Mouse (Mus musculus) intestine, postnatal 0 days (tissue): ENCODE data around the gene Ypel2. TPM values are rescaled to one million over a fixed set of nuclear protein-coding genes. Genes with fewer than 3 reads are reported as not detected.

ENCODE experiments used
- ATAC-seq: fragments of 200-750 bp; cut with Nextera tagmentation; 2 replicates; pipeline ENCODE4 v1.8.0; 2017; ENCODE audit warnings: mild to moderate bottlenecking, moderate TSS enrichment, moderate library complexity
- H3K27ac ChIP-seq: fragments of 300-500 bp; sonication (generic); 2 replicates; pipeline ENCODE4 v1.5.1; 2014; ENCODE audit warnings: mild to moderate bottlenecking, low read depth, low read length, moderate library complexity
- H3K27me3 ChIP-seq: fragments of 300-500 bp; sonication (generic); replicated peaks from 2 replicates; pipeline ENCODE4 v1.6.1; 2014; ENCODE audit warnings: low read length, mixed read lengths; ENCODE audit not compliant: control insufficient read depth, insufficient read depth
- H3K36me3 ChIP-seq: fragments of 300-500 bp; sonication (generic); 2 replicates; pipeline ENCODE4 v1.6.1; 2014; ENCODE audit warnings: mild to moderate bottlenecking, moderate library complexity; ENCODE audit not compliant: control insufficient read depth, insufficient read depth
- H3K4me1 ChIP-seq: fragments of 300-500 bp; sonication (generic); replicated peaks from 2 replicates; pipeline ENCODE4 v1.6.1; 2014; ENCODE audit warnings: antibody characterized with exemption, low read length, mixed read lengths; ENCODE audit not compliant: control insufficient read depth, insufficient read depth
- H3K4me2 ChIP-seq: fragments of 300-500 bp; sonication (generic); replicated peaks from 2 replicates; pipeline ENCODE4 v1.6.1; 2014; ENCODE audit warnings: low read depth, mild to moderate bottlenecking, moderate library complexity
- H3K4me3 ChIP-seq: fragments of 300-500 bp; sonication (generic); 2 replicates; pipeline ENCODE4 v1.5.1; 2014; ENCODE audit warnings: low read depth, low read length
- H3K9ac ChIP-seq: fragments of 300-500 bp; sonication (generic); 2 replicates; pipeline ENCODE4 v1.6.1; 2014; ENCODE audit warnings: mild to moderate bottlenecking, low read depth, low read length
- H3K9me3 ChIP-seq: fragments of 300-500 bp; sonication (generic); 2 replicates; pipeline ENCODE4 v1.6.1; 2016; ENCODE audit warnings: mixed run types; ENCODE audit not compliant: control insufficient read depth
- CTCF ChIP-seq: sonication (generic); IDR thresholded peaks from 2 replicates; pipeline ENCODE4 v1.5.1; 2016; ENCODE audit warnings: low read depth, mild to moderate bottlenecking, control low read depth, antibody characterized with exemption, moderate library complexity
- WGBS: fragments of 180-500 bp; shearing (Covaris S2); extraction: QIAGEN DNeasy Blood & Tissue Kit; methylation state at CpG from one replicate; pipeline ENCODE4 v1.1.7; 2014; 5-methylcytosine and 5-hydroxymethylcytosine counted together
- polyA plus RNA-seq: library from polyadenylated mRNA; unstranded; fragments of >200 nt; fragmentation: Nextera tagmentation; extraction: Ambion mirVana; gene quantifications from 2 replicates; pipeline ENCODE4 v1.2.1, GENCODE M21; 2015

The Ypel2 gene
- polyA plus RNA-seq, 1 experiment from 2014 or later = 4.6 TPM

- Histone ChIP-seq H3K36me3 (no peaks in the 10 kb centered on the region; the same call in 1 of the 2 replicates), H3K27ac (no peak overlapping the region), H3K4me2 (no peak overlapping the region), H3K4me3 (no peak overlapping the region), H3K9me3 (no peaks in the 10 kb centered on the region), H3K27me3 (no peaks in the 10 kb centered on the region), H3K4me1 (no peaks in the 10 kb centered on the region), H3K9ac (no peak overlapping the region)
- no peak for TF ChIP-seq CTCF
- WGBS = 75% methylated on average over 7 of the region's 7 CpGs
- ATAC-seq = no peak
Measured at GRCm38 (mm10) chr11:86979799-86980198, 13.7 kb downstream of the Ypel2 start.

GRCm38 (mm10) chr11:86977242-86977641 lies 16.3 kb downstream of the Ypel2 start:
- WGBS = 89% methylated on average over 5 of the region's 5 CpGs
- Histone ChIP-seq H3K9ac (no peak overlapping the region), H3K4me2 (no peak overlapping the region), H3K4me1 (peaks cover 3% of the 10 kb centered on the region; the same call in 1 of the 2 replicates), H3K27ac (no peak overlapping the region), H3K4me3 (no peak overlapping the region), H3K9me3 (no peaks in the 10 kb centered on the region), H3K36me3 (no peaks in the 10 kb centered on the region; the same call in none of the 2 replicates), H3K27me3 (no peaks in the 10 kb centered on the region)
- ATAC-seq = no peak
- no peak for TF ChIP-seq CTCF

- no peak for ATAC-seq
- no peaks in the 10 kb centered on the region for H3K27me3 ChIP-seq
- peaks cover 3% of the 10 kb centered on the region; the same call in 1 of the 2 replicates for H3K4me1 ChIP-seq
- no peak for TF ChIP-seq CTCF
- H3K9me3 ChIP-seq = no peaks in the 10 kb centered on the region
- WGBS = 77% methylated on average over 3 of the region's 3 CpGs
- no peak overlapping the region for H3K9ac ChIP-seq
- no peak overlapping the region for H3K4me3 ChIP-seq
- H3K36me3 ChIP-seq = peaks cover 21% of the 10 kb centered on the region
- H3K27ac ChIP-seq = no peak overlapping the region
- no peak overlapping the region for H3K4me2 ChIP-seq
Measured at GRCm38 (mm10) chr11:86974401-86974800, 19.1 kb downstream of the Ypel2 start.

- no peaks in the 10 kb centered on the region for H3K27me3 ChIP-seq
- WGBS = 50% methylated on average over 5 of the region's 5 CpGs
- H3K9me3 ChIP-seq = no peaks in the 10 kb centered on the region
- peaks cover 3% of the 10 kb centered on the region; the same call in 1 of the 2 replicates for H3K4me1 ChIP-seq
- ATAC-seq = no peak
- no peak overlapping the region for H3K9ac ChIP-seq
- no peak for TF ChIP-seq CTCF
- H3K4me2 ChIP-seq = no peak overlapping the region
- peaks cover 23% of the 10 kb centered on the region for H3K36me3 ChIP-seq
- no peak overlapping the region for H3K27ac ChIP-seq
- H3K4me3 ChIP-seq = no peak overlapping the region
Measured at GRCm38 (mm10) chr11:86973255-86973654, 20.3 kb downstream of the Ypel2 start.

GRCm38 (mm10) chr11:86971057-86971753 lies 22.3 kb downstream of the Ypel2 start:
- Histone ChIP-seq H3K4me2 (no peak overlapping the region), H3K9ac (no peak overlapping the region), H3K9me3 (no peaks in the 10 kb centered on the region), H3K27ac (no peak overlapping the region), H3K4me1 (peaks cover 16% of the 10 kb centered on the region), H3K36me3 (peaks cover 23% of the 10 kb centered on the region), H3K4me3 (no peak overlapping the region), H3K27me3 (no peaks in the 10 kb centered on the region)
- ATAC-seq = no peak
- TF ChIP-seq CTCF = no peak
- 82% methylated on average over 7 of the region's 7 CpGs for WGBS

GRCm38 (mm10) chr11:86969041-86969821 lies 24.3 kb downstream of the Ypel2 start:
- Histone ChIP-seq H3K9ac (no peak overlapping the region), H3K4me2 (no peak overlapping the region), H3K27ac (no peak overlapping the region), H3K4me3 (no peak overlapping the region), H3K9me3 (no peaks in the 10 kb centered on the region), H3K27me3 (no peaks in the 10 kb centered on the region), H3K36me3 (peaks cover 23% of the 10 kb centered on the region), H3K4me1 (peaks cover 17% of the 10 kb centered on the region)
- no peak for TF ChIP-seq CTCF
- no peak for ATAC-seq
- 81% methylated on average over 13 of the region's 13 CpGs for WGBS
